Mouse (Mus musculus): Measurements from ENCODE around the gene Ttc28. TPM values are rescaled to one million over a fixed set of nuclear protein-coding genes. Genes with fewer than 3 reads are reported as not detected.

The Ttc28 gene
- total and polyA plus RNA-seq, 3 experiments = 0.21 to 0.89 (median 0.28) TPM

GRCm38 (mm10) chr5:111239223-111239622, 359.6 kb downstream of the Ttc28 start:
- H3K4me2 ChIP-seq (ENCODE audit: insufficient read depth, low read depth, poor library complexity, severe bottlenecking) = no peak overlapping the region
- TF ChIP-seq MYC (IDR thresholded peaks at IDR 0.05; ENCODE audit: low read depth, low read length) (no peak), USF2 (conservative IDR thresholded peaks at IDR 0.05; ENCODE audit: low read depth, low read length) (no peak), ZKSCAN1 (IDR thresholded peaks at IDR 0.05; ENCODE audit: borderline replicate concordance, low read depth, low read length) (no peak), NRF1 (IDR thresholded peaks at IDR 0.05; ENCODE audit: low read depth, low read length) (0 out of 2 replicates have a peak, but pooled peaks have one; percentile 20), PAX5 (IDR thresholded peaks at IDR 0.05; ENCODE audit: low read length) (no peak)
- peak; percentile 77 for DNase-seq (ENCODE audit: extremely low read depth)
- H3K9me3 ChIP-seq (replicated peaks; ENCODE audit: low read length) = no peaks in the 10 kb centered on the region
- dilution Hi-C loops (cut with MboI; ENCODE audit: extremely low pct_ligation_motif_present, extremely low pct_unique_long_range_greater_than_20kb, low sequenced_read_pairs) (no loop called here), in situ Hi-C loops (cut with MboI; ENCODE audit: low pct_ligation_motif_present, low pct_unique_long_range_greater_than_20kb, low sequenced_read_pairs) (no loop called here)
- peaks cover 4 to 5% of the 10 kb centered on the region in 2 experiments; a peak in 2 of 4 replicates for H3K4me1 ChIP-seq (ENCODE audit: control insufficient read depth in 1 of 2, insufficient read depth in 2 of 2)
- H3K27ac ChIP-seq (ENCODE audit: insufficient read depth, low read depth) = no peak overlapping the region
- H3K9ac ChIP-seq (ENCODE audit: insufficient read depth, low read depth) = no peak overlapping the region
- no peaks in the 10 kb centered on the region for H3K36me3 ChIP-seq (replicated peaks in 1 of 2; ENCODE audit: control insufficient read depth in 1 of 2, insufficient read depth in 1 of 2, low read length in 1 of 2)
- no peaks in the 10 kb centered on the region for H3K79me2 ChIP-seq (replicated peaks; ENCODE audit: control insufficient read depth, extremely low read depth, insufficient read depth, poor library complexity, severe bottlenecking)
- peaks cover 21% of the 10 kb centered on the region for H3K27me3 ChIP-seq (replicated peaks)
- no peak overlapping the region for H3K4me3 ChIP-seq (replicated peaks in 1 of 3; ENCODE audit: low read depth in 2 of 3, low read length in 2 of 3, poor library complexity in 1 of 3)

GRCm38 (mm10) chr5:111243447-111244040, 363.9 kb downstream of the Ttc28 start:
- Histone ChIP-seq H3K4me3 (replicated peaks in 1 of 3; ENCODE audit: low read depth in 2 of 3, low read length in 2 of 3, poor library complexity in 1 of 3) (no peak overlapping the region), H3K9ac (ENCODE audit: insufficient read depth, low read depth) (no peak overlapping the region), H3K4me2 (ENCODE audit: insufficient read depth, low read depth, poor library complexity, severe bottlenecking) (no peak overlapping the region), H3K27ac (ENCODE audit: insufficient read depth, low read depth) (no peak overlapping the region), H3K4me1 (ENCODE audit: control insufficient read depth in 1 of 2, insufficient read depth in 2 of 2) (peaks cover 4 to 5% of the 10 kb centered on the region in 2 experiments; a peak in 3 of 4 replicates), H3K79me2 (replicated peaks; ENCODE audit: control insufficient read depth, extremely low read depth, insufficient read depth, poor library complexity, severe bottlenecking) (no peaks in the 10 kb centered on the region), H3K36me3 (replicated peaks in 1 of 2; ENCODE audit: control insufficient read depth in 1 of 2, insufficient read depth in 1 of 2, low read length in 1 of 2) (no peaks in the 10 kb centered on the region), H3K27me3 (replicated peaks) (peaks cover 23% of the 10 kb centered on the region), H3K9me3 (replicated peaks; ENCODE audit: low read length) (no peaks in the 10 kb centered on the region)
- no peak for DNase-seq (ENCODE audit: extremely low read depth)
- in situ Hi-C loops (cut with MboI; ENCODE audit: low pct_ligation_motif_present, low pct_unique_long_range_greater_than_20kb, low sequenced_read_pairs) (no loop called here), dilution Hi-C loops (cut with MboI; ENCODE audit: extremely low pct_ligation_motif_present, extremely low pct_unique_long_range_greater_than_20kb, low sequenced_read_pairs) (no loop called here)
- no peak for TF ChIP-seq ETS1 (conservative IDR thresholded peaks at IDR 0.05; ENCODE audit: low read depth, low read length)
- TF ChIP-seq MAX (IDR thresholded peaks at IDR 0.05; ENCODE audit: low read length) = no peak
- no peak for TF ChIP-seq BHLHE40 (IDR thresholded peaks at IDR 0.05; ENCODE audit: low read depth, low read length)

- H3K36me3 ChIP-seq (replicated peaks in 1 of 2; ENCODE audit: control insufficient read depth in 1 of 2, insufficient read depth in 1 of 2, low read length in 1 of 2) = no peaks in the 10 kb centered on the region
- dilution Hi-C loops (cut with MboI; ENCODE audit: extremely low pct_ligation_motif_present, extremely low pct_unique_long_range_greater_than_20kb, low sequenced_read_pairs) = no loop called here
- peaks cover 23% of the 10 kb centered on the region for H3K27me3 ChIP-seq (replicated peaks)
- in situ Hi-C loops (cut with MboI; ENCODE audit: low pct_ligation_motif_present, low pct_unique_long_range_greater_than_20kb, low sequenced_read_pairs) = no loop called here
- no peak overlapping the region for H3K4me2 ChIP-seq (ENCODE audit: insufficient read depth, low read depth, poor library complexity, severe bottlenecking)
- peaks cover 3 to 5% of the 10 kb centered on the region in 2 experiments; a peak in 3 of 4 replicates for H3K4me1 ChIP-seq (ENCODE audit: control insufficient read depth in 1 of 2, insufficient read depth in 2 of 2)
- no peaks in the 10 kb centered on the region for H3K79me2 ChIP-seq (replicated peaks; ENCODE audit: control insufficient read depth, extremely low read depth, insufficient read depth, poor library complexity, severe bottlenecking)
- no peak overlapping the region for H3K27ac ChIP-seq (ENCODE audit: insufficient read depth, low read depth)
- no peak overlapping the region for H3K4me3 ChIP-seq (replicated peaks in 1 of 3; ENCODE audit: low read depth in 2 of 3, low read length in 2 of 3, poor library complexity in 1 of 3)
- H3K9me3 ChIP-seq (replicated peaks; ENCODE audit: low read length) = no peaks in the 10 kb centered on the region
- H3K9ac ChIP-seq (ENCODE audit: insufficient read depth, low read depth) = no peak overlapping the region
- DNase-seq (ENCODE audit: extremely low read depth) = no peak
- TF ChIP-seq ZMIZ1 (IDR thresholded peaks at IDR 0.05; ENCODE audit: low read depth, low read length) = no peak
- TF ChIP-seq MXI1 (IDR thresholded peaks at IDR 0.05; ENCODE audit: low read depth, low read length) = no peak
- TF ChIP-seq MYC (IDR thresholded peaks at IDR 0.05; ENCODE audit: low read depth, low read length) = no peak
- TF ChIP-seq ZC3H11A (IDR thresholded peaks at IDR 0.05; ENCODE audit: low read depth, low read length) = no peak
- TF ChIP-seq CHD1 (IDR thresholded peaks at IDR 0.05; ENCODE audit: low read depth, low read length) = no peak
- TF ChIP-seq ZNF384 (IDR thresholded peaks at IDR 0.05; ENCODE audit: low read depth, low read length) = no peak
- TF ChIP-seq RCOR1 (conservative IDR thresholded peaks at IDR 0.05; ENCODE audit: low read depth, low read length) = no peak
Observed at GRCm38 (mm10) chr5:111244061-111244460, 364.5 kb downstream of the Ttc28 start.

Measured in CH12.LX (cell line).